Mouse (Mus musculus): Measurements from ENCODE around the gene Limch1.

Limch1 gene

GRCm38 (mm10) chr5:66989531-66989930 is 243.9 kb downstream of the Limch1 start:
- DNase-seq: no peak

- DNase-seq: no peak
Measured at GRCm38 (mm10) chr5:66992401-66992800, 246.8 kb downstream of the Limch1 start.

GRCm38 (mm10) chr5:66993076-66993475 is 247.4 kb downstream of the Limch1 start:
- DNase-seq: no peak

GRCm38 (mm10) chr5:66996124-66996523 is 250.5 kb downstream of the Limch1 start:
- no peak for DNase-seq

- peak; percentile 30 for DNase-seq
Measured at GRCm38 (mm10) chr5:66996886-66997599, 251.4 kb downstream of the Limch1 start.

DNA sequence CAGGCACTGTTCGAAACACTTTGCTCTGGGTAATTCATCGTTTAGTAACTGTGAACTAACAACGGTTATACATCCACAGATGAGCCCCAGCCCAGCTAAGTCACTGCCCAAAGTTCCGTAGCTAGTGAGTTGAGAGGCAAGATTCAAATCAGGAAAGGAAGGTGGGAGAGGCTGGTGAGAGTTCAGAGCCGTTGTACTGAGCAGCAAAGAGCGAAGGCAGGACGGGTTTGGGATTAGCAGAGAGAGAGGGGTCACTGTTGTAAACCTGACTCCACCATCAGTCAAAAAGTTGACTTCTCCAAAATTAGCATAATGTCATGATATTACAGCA is 251.9 kb downstream of the Limch1 start:
- DNase-seq: no peak

GRCm38 (mm10) chr5:66998341-66998740 is 252.7 kb downstream of the Limch1 start:
- DNase-seq: no peak

GRCm38 (mm10) chr5:67002346-67002745 is 256.7 kb downstream of the Limch1 start:
- DNase-seq: no peak

DNA sequence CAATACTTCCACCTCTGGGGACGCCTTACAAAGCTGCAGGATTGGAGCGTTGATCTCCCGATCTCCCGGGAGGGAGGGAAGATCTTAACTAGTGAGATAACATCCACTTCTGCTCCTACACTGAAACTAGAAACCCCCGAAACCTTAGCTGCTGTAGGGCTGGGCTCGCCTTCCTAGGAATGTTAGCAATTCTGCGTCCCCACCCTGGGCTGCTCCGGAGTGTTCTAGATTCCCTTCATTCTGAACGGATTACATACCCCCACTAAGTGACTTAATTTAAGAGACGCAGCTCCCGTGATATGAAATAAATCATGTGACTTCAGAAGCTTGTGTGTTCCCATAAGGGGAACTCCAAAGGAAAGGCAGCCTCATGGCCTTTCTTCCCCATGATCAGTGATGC is 259.0 kb downstream of the Limch1 start:
- DNase-seq: no peak

- DNase-seq: no peak
Measured at GRCm38 (mm10) chr5:67011043-67011870, 265.6 kb downstream of the Limch1 start.

DNA sequence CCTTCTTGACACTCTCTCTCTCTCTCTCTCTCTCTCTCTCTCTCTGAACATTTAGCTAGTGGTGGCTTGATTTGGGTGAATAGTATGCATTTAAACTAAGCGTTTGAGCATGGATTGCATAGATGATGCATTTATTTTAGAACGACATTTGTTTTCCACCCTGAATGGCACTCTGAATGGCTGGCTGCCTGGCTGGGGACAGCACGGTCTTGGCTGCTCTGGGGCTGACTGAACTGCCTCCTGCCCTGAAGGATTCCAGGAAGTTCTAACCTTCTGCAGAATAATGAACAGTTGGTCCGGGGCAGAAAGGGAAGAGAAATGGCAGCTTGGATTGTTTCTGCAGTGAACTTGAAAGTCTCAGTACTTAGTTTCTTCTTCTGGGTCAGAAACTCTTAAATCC is 266.4 kb downstream of the Limch1 start:
- no peak for DNase-seq

DNA sequence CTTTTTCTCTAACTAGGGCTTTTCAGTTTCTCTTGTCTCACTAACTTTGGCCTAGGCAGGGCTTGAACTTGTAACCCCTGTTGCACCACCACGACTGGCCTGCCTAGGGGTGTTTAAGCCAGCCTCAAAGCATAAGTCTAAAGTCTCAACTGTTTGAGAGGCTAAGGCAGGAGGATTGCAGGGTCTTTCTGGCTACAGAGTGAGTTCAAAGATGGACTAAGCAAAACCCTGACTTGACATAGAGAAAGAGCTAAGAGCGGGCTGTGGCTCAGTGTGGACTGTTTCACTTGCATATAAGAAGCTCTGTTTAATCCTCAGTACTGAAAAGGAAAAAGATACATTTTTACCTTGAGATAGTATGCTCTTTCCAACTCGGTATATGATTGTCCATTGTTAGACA is 268.3 kb downstream of the Limch1 start:
- no peak for DNase-seq

GRCm38 (mm10) chr5:67016450-67016849 is 270.8 kb downstream of the Limch1 start:
- peak; percentile 56 for DNase-seq

- DNase-seq: no peak
Measured at GRCm38 (mm10) chr5:67024459-67025050, 278.9 kb downstream of the Limch1 start.

GRCm38 (mm10) chr5:67025095-67025494 is 279.5 kb downstream of the Limch1 start:
- DNase-seq: no peak

GRCm38 (mm10) chr5:67025581-67025980 is 280.0 kb downstream of the Limch1 start:
- no peak for DNase-seq

- no peak for DNase-seq
Measured at GRCm38 (mm10) chr5:67028786-67029185, 283.2 kb downstream of the Limch1 start.

DNA sequence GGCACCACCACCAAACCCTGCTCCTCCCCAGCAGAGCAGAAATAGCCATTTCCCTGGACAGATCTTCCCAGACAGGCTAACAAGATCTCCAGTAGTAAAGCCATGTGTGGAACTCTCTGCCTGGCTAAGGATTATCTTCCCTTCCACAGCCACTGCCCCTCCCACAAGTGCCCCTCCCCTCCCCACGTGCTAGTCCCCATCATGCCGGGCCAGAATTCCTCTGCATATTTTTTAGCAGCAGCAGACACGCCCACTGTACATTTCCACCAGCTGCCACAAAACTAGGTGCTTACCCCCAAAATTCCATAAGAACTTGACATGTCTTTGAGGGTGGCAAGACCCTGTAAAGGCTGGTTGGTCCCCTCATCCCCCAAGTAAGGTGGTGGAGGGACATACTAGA is 284.3 kb downstream of the Limch1 start:
- no peak for DNase-seq

DNA sequence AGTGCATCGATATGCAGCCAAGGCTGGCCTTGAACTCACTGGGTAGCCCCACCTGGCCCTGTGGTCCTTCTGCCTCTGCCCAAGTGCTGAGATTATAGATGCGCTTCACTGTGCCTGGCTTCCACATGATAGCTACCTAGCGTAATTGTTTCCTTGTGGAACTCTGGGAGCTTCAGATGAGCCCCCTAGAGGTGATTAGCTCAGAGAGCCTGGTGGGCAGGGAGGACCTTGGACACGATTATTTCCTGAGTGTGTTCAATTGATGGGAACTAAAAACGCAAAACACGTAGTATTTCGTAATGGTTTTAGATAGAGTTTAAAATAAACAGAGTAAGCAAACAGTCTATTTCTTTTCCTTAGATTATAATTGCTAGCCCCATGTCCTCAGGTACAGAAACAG is 287.0 kb downstream of the Limch1 start:
- DNase-seq: no peak

- no peak for DNase-seq
Measured at GRCm38 (mm10) chr5:67043932-67044331, 298.3 kb downstream of the Limch1 start.

DNA sequence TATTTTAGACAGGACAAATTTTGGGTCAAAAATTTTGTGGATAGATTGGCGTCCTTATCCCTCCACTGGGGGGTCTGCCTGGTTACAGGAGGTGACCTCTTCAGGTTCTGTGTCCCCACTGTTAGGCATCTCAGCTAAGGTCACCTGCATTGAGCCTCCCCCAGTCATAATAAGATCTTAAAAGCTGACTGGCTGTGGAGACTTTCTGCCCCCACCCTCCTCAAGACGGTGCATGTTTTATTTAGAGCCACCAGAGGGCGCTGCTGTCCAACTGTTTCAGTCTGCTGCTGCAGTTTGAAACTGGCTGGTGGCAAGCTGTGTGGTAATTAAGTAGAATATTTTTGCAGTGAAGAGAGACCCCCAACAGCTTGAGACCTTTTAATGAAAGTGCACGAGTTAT is 302.4 kb downstream of the Limch1 start:
- peak; percentile 10 for DNase-seq

- DNase-seq: no peak
Measured at GRCm38 (mm10) chr5:67057803-67058202, 312.2 kb downstream of the Limch1 start.

DNA sequence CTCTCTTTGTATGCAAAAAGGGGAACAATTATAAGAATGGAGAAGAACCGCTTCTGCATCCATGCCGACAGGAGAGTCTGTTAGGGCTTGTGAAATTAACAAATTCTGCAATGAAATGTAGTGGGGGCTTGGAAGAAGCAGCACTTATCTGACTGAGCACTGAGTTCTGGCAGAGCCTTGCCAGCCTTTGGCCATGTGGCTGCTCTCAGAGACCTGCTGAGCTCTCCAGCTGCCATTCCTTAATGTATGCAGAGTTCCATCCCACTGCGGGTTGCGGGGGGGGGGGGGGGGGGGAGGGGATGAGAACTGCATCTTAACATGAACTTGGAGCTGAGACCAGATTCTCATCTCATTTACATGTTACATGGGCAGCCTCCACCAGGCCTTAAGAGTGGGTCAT is 314.9 kb downstream of the Limch1 start:
- no peak for DNase-seq

GRCm38 (mm10) chr5:67063596-67063995 is 318.0 kb downstream of the Limch1 start:
- DNase-seq: no peak

Data from thymus, postnatal 14 days (tissue).